Mouse (Mus musculus) cerebellum, adult 2 months (tissue): ENCODE measurements around the gene Fbxo9. TPM values are rescaled to one million over a fixed set of nuclear protein-coding genes. Genes with fewer than 3 reads are reported as not detected.
"Not testable (repeated sequence)": the region's sequence is repeated elsewhere in the genome, so short reads cannot be mapped to it uniquely, and the experiment has no call there.

ENCODE experiments used
- DNase-seq, 2 experiments: peaks; one replicate each; pipeline ENCODE4 v3.0.0; 2021
- H3K27ac ChIP-seq: fragments of 200-500 bp; 2 replicates; pipeline ENCODE4 v1.5.1; 2012; ENCODE audit warnings: low read length, control low read depth, inconsistent platforms; ENCODE audit not compliant: insufficient read depth
- H3K27me3 ChIP-seq: fragments of 200-500 bp; 2 replicates; pipeline ENCODE4 v1.6.1; 2012; ENCODE audit warnings: inconsistent platforms, mild to moderate bottlenecking, low read length, moderate library complexity; ENCODE audit not compliant: control insufficient read depth, insufficient read depth
- H3K4me1 ChIP-seq: fragments of 200-500 bp; 2 replicates; pipeline ENCODE4 v1.6.1; 2011; ENCODE audit warnings: low read length; ENCODE audit not compliant: control insufficient read depth, insufficient read depth
- H3K4me3 ChIP-seq: fragments of 200-500 bp; replicated peaks from 2 replicates; pipeline ENCODE3; 2011; ENCODE audit warnings: mild to moderate bottlenecking, low read depth, low read length, control low read depth; ENCODE audit not compliant: insufficient read depth
- CTCF ChIP-seq: fragments of 200-500 bp; IDR thresholded peaks from 2 replicates; pipeline ENCODE4 v1.5.1; 2011; ENCODE audit warnings: low read depth, mild to moderate bottlenecking, control low read depth, low read length, moderate library complexity, borderline replicate concordance; ENCODE audit not compliant: insufficient read depth
- POLR2A ChIP-seq: fragments of 200-500 bp; IDR thresholded peaks from 2 replicates; pipeline ENCODE4 v1.6.1; 2011; ENCODE audit warnings: low read length, control low read depth, borderline replicate concordance; ENCODE audit not compliant: insufficient read depth
- WGBS: fragments of 180-500 bp; shearing (Covaris S2); methylation state at CpG from one replicate; pipeline ENCODE4 v1.1.7; 2018; 5-methylcytosine and 5-hydroxymethylcytosine counted together
- polyA plus RNA-seq: library from polyadenylated mRNA; depleted of rRNA; stranded (reverse); fragments of >200 nt; gene quantifications from 2 replicates; pipeline ENCODE4 v1.2.3, GENCODE M21; 2012

The Fbxo9 gene
- polyA plus RNA-seq, 1 experiment: 224 TPM

DNA sequence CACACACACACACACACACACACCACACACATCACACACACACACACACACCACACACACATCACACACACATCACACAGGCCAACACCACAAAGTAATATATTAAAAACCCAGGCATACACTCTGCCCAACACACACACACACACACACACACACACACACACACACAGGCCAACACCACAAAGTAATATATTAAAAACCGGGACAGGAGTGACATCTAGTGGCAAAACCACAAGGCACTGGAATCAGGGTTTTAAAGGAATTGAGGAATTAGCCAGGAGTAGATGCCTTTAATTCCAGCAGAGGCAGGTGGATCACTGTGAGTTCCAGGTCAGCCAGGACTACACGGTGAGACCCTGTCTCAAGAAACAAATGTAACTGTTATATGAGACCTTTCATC, 30.6 kb downstream of the Fbxo9 start:
- no peaks in the 10 kb centered on the region for H3K4me1 ChIP-seq
- no peak for DNase-seq
- H3K27me3 ChIP-seq: no peaks in the 10 kb centered on the region
- TF ChIP-seq CTCF: no peak
- H3K27ac ChIP-seq: no peak overlapping the region
- no peak overlapping the region for H3K4me3 ChIP-seq
- WGBS: 33% methylated on average over 2 of the region's 2 CpGs

DNA sequence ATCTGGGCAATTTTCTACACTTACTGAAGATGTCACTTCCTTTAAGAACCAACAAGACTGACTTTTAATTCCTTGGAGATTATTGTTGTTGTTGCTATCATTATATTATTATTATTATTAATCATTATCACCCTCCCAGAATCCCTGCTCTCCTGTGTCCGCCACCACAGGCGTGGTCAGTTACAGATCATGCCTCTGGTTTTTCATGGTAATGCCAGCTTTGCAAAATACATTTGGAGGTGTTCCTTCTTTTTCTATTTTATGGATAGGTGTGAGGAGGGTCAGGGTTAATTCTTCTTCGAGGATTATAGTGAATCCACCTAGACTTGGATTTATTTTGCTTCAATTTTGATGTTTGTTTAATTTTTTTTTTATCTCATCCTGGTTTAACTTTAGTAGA, 33.6 kb downstream of the Fbxo9 start:
- 94% methylated on average over 3 of the region's 3 CpGs for WGBS
- no peak for DNase-seq
- Histone ChIP-seq H3K4me1 (no peaks in the 10 kb centered on the region), H3K27me3 (no peaks in the 10 kb centered on the region), H3K27ac (no peak overlapping the region), H3K4me3 (no peak overlapping the region)
- TF ChIP-seq POLR2A: no peak
- TF ChIP-seq CTCF: no peak

DNA sequence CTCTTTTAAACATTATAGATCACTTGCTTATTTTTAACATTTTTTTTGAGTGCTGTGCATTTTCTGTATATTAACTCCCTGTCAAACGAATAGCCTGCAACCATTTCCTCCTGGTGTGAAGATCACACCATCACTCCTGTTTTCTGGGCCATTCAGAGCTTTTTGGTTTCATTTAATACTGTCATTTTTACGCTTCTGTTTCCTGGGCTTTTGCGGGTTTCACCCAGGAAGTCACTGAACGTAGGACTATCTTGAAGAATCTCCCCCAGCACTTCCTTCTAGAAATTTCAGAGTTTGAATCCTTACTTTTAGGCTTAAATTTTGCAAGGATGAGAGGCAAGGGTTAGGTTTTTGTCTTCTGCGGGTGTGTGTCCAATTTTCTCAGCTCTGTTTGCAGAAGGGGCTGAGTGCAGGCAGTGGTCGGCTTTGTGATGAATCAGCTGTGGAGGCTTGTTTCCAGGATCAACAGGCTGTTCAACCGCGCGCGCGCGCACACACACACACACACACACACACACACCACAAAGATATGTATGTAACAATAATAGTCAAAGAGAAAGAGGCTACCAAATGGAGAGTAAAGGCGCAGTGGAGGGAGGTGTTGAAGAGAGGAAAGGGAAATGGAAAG, 35.0 kb downstream of the Fbxo9 start:
- H3K4me1 ChIP-seq: no peaks in the 10 kb centered on the region
- DNase-seq: no peak
- H3K4me3 ChIP-seq: no peak overlapping the region
- WGBS: 90% methylated on average over 13 of the region's 13 CpGs
- no peak overlapping the region for H3K27ac ChIP-seq
- no peaks in the 10 kb centered on the region for H3K27me3 ChIP-seq
- no peak for TF ChIP-seq CTCF
- no peak for TF ChIP-seq POLR2A

DNA sequence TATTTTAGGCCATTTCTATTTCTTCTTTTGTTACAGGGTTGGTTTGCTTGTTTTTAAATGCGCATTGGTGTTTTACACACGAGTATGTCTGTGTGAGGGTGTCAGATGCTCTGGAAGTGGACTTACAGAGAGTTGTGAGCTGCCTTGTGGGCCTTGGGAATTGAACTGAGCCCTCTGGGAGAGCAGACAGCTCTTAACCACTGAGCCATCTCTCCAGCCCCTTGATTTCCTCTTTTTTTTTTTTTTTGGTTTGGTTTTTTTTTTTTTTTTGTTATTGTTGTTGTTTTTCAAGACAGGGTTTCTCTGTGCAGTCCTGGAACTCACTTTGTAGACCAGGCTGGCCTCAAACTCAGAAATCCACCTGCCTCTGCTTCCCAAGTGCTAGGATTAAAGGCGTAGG, 35.6 kb downstream of the Fbxo9 start:
- H3K4me1 ChIP-seq, H3K4me3 ChIP-seq, H3K27ac ChIP-seq, DNase-seq, H3K27me3 ChIP-seq: not testable (repeated sequence)
- 85% methylated on average over 3 of the region's 3 CpGs for WGBS

DNA sequence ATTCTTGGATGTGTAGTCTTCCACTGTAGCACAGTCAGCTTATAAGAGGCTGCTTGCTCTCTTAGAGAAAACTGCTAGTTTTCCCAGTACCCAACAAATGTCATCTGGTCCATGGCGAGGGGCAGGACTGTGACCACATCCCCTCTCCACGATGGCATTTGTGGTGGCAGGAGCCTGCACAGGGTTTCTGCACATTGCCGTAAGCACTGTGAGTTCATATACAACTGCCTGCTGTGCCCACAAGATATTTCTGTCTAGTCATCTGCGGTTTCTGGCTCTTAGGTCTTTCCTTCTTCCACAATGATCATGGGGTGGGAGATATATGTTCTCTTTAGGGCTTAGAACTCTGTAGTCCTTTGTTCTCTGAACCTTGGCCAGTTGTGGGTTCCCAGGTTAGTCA, 37.2 kb downstream of the Fbxo9 start:
- 84% methylated on average over 4 of the region's 4 CpGs for WGBS
- Histone ChIP-seq H3K4me1 (no peaks in the 10 kb centered on the region), H3K27ac (no peak overlapping the region), H3K27me3 (no peaks in the 10 kb centered on the region), H3K4me3 (no peak overlapping the region)
- TF ChIP-seq CTCF: no peak
- no peak for TF ChIP-seq POLR2A
- DNase-seq: no peak

DNA sequence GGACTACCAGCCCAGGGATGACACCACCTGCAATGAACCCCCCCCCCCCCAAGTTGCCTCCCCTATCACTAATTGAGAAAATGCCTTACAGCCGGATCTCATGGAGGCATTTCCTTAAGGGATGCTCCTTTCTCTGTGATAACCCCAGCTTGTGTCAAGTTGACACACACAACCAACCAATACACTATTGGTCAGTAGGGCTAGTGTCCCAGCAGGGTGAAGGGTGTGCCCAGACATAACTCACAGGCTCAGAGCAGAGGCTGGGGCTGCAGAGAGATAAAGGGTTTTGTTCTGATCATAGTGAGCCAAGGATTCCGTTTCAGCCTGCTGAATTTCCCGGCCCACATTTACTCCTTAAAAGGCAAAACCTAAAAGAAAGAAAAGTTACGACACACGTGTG, 38.4 kb downstream of the Fbxo9 start:
- Histone ChIP-seq H3K27me3 (no peaks in the 10 kb centered on the region), H3K4me3 (no peak overlapping the region), H3K27ac (no peak overlapping the region), H3K4me1 (no peaks in the 10 kb centered on the region)
- no peak for DNase-seq
- 79% methylated on average over 5 of the region's 5 CpGs for WGBS
- TF ChIP-seq POLR2A (no peak), CTCF (no peak)

DNA sequence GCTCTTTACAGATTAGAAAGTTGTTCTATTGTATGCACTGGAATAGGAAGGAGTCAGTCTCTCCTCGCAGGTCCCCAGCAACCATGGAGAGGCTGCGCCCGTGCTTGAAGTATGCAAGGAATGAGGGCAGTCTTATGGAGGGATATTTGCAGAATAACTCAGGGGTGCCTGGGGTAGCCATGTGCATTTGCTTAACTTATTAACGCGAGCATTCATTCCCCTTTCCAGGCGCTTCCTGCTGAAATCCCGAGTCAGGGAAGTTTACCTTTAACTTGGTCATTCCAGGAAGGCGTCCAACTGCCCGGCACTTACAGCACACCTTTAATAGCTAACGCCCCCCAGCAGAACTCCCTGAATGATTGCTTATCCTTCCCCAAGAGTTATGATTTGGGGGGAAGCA, 44.7 kb downstream of the Fbxo9 start:
- WGBS: 68% methylated on average over 10 of the region's 10 CpGs
- no peak for DNase-seq

DNA sequence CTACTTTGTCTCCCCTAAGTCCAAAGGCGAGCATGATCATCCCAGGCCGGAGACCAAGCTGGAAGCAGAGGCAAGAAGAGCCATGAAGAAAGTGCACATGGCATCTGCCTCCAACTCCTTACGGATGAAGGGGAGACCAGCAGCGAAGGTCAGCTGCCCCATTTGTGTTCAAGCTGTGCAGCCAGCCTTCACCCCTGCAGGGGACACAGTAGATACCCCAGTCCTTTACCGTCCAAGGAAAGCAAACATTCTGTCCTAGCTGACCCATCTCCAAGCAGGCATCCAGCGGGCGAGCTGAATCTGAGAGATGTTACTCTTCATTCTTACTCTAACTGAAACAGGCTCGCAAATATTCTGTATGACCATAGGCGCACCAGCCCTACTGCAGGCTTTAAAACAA, 46.5 kb downstream of the Fbxo9 start:
- TF ChIP-seq POLR2A (no peak), CTCF (no peak)
- no peak overlapping the region for H3K4me3 ChIP-seq
- WGBS: 61% methylated on average over 9 of the region's 9 CpGs
- H3K27ac ChIP-seq: no peak overlapping the region
- H3K27me3 ChIP-seq: no peaks in the 10 kb centered on the region
- DNase-seq: no peak
- no peaks in the 10 kb centered on the region for H3K4me1 ChIP-seq

More for the DNA sequence above, 44.7 kb downstream of the Fbxo9 start:
- Histone ChIP-seq H3K4me1 (no peaks in the 10 kb centered on the region), H3K27me3 (no peaks in the 10 kb centered on the region), H3K27ac (no peak overlapping the region), H3K4me3 (no peak overlapping the region)
- TF ChIP-seq POLR2A (no peak), CTCF (no peak)
